Mouse (Mus musculus) embryonic facial prominence, embryonic 10.5 days (tissue): ENCODE results near the gene Gm21394. TPM values are rescaled to one million over a fixed set of nuclear protein-coding genes. Genes with fewer than 3 reads are reported as not detected.
"Not testable (repeated sequence)": the region's sequence is repeated elsewhere in the genome, so short reads cannot be mapped to it uniquely, and the experiment has no call there.

Source experiments
- DNase-seq: peaks from one replicate; pipeline ENCODE4 v3.0.0-alpha.2; 2017; ENCODE audit warnings: low spot score
- H3K27ac ChIP-seq: fragments of 300-500 bp; sonication (generic); replicated peaks from 2 replicates; pipeline ENCODE4 v1.5.1; 2016; ENCODE audit warnings: mild to moderate bottlenecking
- H3K27me3 ChIP-seq: fragments of 300-500 bp; sonication (generic); replicated peaks from 2 replicates; pipeline ENCODE4 v1.6.1; 2016; ENCODE audit warnings: low read depth, mild to moderate bottlenecking; ENCODE audit not compliant: poor library complexity, severe bottlenecking
- H3K36me3 ChIP-seq: fragments of 300-500 bp; sonication (generic); replicated peaks from 2 replicates; pipeline ENCODE4 v1.6.1; 2016; ENCODE audit warnings: mild to moderate bottlenecking, moderate library complexity
- H3K4me1 ChIP-seq: fragments of 300-500 bp; sonication (generic); 2 replicates; pipeline ENCODE4 v1.6.1; 2016
- H3K4me3 ChIP-seq: fragments of 300-500 bp; sonication (generic); 2 replicates; pipeline ENCODE4 v1.5.1; 2016; ENCODE audit warnings: mild to moderate bottlenecking, moderate library complexity
- H3K9me3 ChIP-seq: fragments of 300-500 bp; sonication (generic); 2 replicates; pipeline ENCODE4 v1.6.1; 2016; ENCODE audit warnings: mild to moderate bottlenecking
- WGBS: fragments of 180-500 bp; shearing (Covaris S2); methylation state at CpG from one replicate; pipeline ENCODE4 v1.1.7; 2016; 5-methylcytosine and 5-hydroxymethylcytosine counted together
- polyA plus RNA-seq: library from polyadenylated mRNA; unstranded; fragments of >200 nt; fragmentation: Nextera tagmentation; extraction: Ambion mirVana; gene quantifications from 2 replicates; pipeline ENCODE4 v1.2.1, GENCODE M21; 2016

Gm21394 gene
- polyA plus RNA-seq, result not detected in 2 replicates

DNA sequence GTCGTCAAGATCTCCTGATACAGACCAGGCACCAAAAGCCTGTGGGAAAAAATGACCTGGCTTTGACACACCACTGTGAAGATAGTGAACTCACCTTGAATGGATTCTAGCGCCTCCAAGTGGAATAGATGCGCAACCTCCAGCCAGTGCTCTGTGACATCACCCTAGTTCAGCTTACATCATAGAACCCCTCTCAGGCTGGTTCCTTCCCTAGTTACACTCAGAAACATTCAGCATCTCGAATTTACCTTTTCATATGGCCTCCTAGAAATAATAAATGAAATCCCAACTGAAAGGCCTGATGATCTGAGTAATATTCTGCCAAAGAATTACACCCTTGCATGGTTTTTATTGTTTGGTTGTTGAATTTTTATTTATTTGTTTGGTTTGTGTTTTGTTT is at the start of gene Gm21394:
Gene Gm21394 (minus strand): TSS at position 101 of the 400 bp plus-strand sequence.
- H3K36me3 ChIP-seq, result not testable (repeated sequence)

More for the DNA sequence above, at the start of gene Gm21394:
- not testable (repeated sequence) for DNase-seq, H3K4me1 ChIP-seq, H3K9me3 ChIP-seq, H3K27me3 ChIP-seq, H3K27ac ChIP-seq, H3K4me3 ChIP-seq
- WGBS, result no CpG with 5 or more reads among the region's 4 CpGs

Other genes starting within 250 kb of the Gm21394 start
- not detected in 2 replicates for gene Gm21409, start 181.8 kb upstream of the Gm21394 start, polyA plus RNA-seq